Mouse (Mus musculus) liver, postnatal 0 days (tissue): ENCODE measurements around the gene Brk1. TPM values are rescaled to one million over a fixed set of nuclear protein-coding genes. Genes with fewer than 3 reads are reported as not detected.

Experiments
- ATAC-seq: fragments of 200-750 bp; cut with Nextera tagmentation; 2 replicates; pipeline ENCODE4 v1.8.0; 2017; ENCODE audit warnings: mild to moderate bottlenecking, moderate library complexity
- DNase-seq: peaks from one replicate; pipeline ENCODE4 v3.0.0-alpha.2; 2016
- H3K27ac ChIP-seq: fragments of 300-500 bp; sonication (generic); 2 replicates; pipeline ENCODE4 v1.5.1; 2014; ENCODE audit warnings: antibody characterized with exemption, moderate library complexity, mild to moderate bottlenecking, low read depth
- H3K27me3 ChIP-seq: fragments of 300-500 bp; sonication (generic); 2 replicates; pipeline ENCODE4 v1.6.1; 2014; ENCODE audit warnings: low read length, control low read depth, mixed read lengths; ENCODE audit not compliant: insufficient read depth
- H3K36me3 ChIP-seq: fragments of 300-500 bp; sonication (generic); replicated peaks from 2 replicates; pipeline ENCODE4 v1.6.1; 2014; ENCODE audit warnings: mild to moderate bottlenecking, control low read depth, low read length, moderate library complexity, mixed read lengths; ENCODE audit not compliant: insufficient read depth
- H3K4me1 ChIP-seq: fragments of 300-500 bp; sonication (generic); 2 replicates; pipeline ENCODE4 v1.6.1; 2014; ENCODE audit warnings: antibody characterized with exemption, mild to moderate bottlenecking, control low read depth; ENCODE audit not compliant: insufficient read depth
- H3K4me2 ChIP-seq: fragments of 300-500 bp; sonication (generic); 2 replicates; pipeline ENCODE4 v1.6.1; 2014; ENCODE audit warnings: low read depth, mild to moderate bottlenecking, low read length, moderate library complexity, mixed read lengths
- H3K4me3 ChIP-seq: fragments of 300-500 bp; sonication (generic); 2 replicates; pipeline ENCODE4 v1.5.1; 2014; ENCODE audit warnings: low read depth, low read length
- H3K9ac ChIP-seq: fragments of 300-500 bp; sonication (generic); replicated peaks from 2 replicates; pipeline ENCODE4 v1.6.1; 2014; ENCODE audit warnings: mild to moderate bottlenecking, moderate library complexity
- H3K9me3 ChIP-seq: fragments of 300-500 bp; sonication (generic); 2 replicates; pipeline ENCODE4 v1.6.1; 2016; ENCODE audit warnings: mild to moderate bottlenecking, control low read depth, low read length, mixed read lengths
- CTCF ChIP-seq: sonication (generic); IDR thresholded peaks from 2 replicates; pipeline ENCODE4 v1.5.1; 2016; ENCODE audit warnings: antibody characterized with exemption, low read depth
- EP300 ChIP-seq: IDR thresholded peaks from 2 replicates; pipeline ENCODE4 v1.6.1; 2016; ENCODE audit warnings: antibody characterized with exemption, low read depth, mild to moderate bottlenecking
- WGBS: fragments of 180-500 bp; shearing (Covaris S2); extraction: QIAGEN DNeasy Blood & Tissue Kit; methylation state at CpG from one replicate; pipeline ENCODE4 v1.1.7; 2014; ENCODE audit not compliant: insufficient replicate concordance; 5-methylcytosine and 5-hydroxymethylcytosine counted together
- polyA plus RNA-seq: library from polyadenylated mRNA; unstranded; fragments of >200 nt; fragmentation: Nextera tagmentation; extraction: Ambion mirVana; gene quantifications from 2 replicates; pipeline ENCODE4 v1.2.1, GENCODE M21; 2015

Brk1 gene
- polyA plus RNA-seq, 1 experiment from 2014 or later = 88.9 TPM

DNA sequence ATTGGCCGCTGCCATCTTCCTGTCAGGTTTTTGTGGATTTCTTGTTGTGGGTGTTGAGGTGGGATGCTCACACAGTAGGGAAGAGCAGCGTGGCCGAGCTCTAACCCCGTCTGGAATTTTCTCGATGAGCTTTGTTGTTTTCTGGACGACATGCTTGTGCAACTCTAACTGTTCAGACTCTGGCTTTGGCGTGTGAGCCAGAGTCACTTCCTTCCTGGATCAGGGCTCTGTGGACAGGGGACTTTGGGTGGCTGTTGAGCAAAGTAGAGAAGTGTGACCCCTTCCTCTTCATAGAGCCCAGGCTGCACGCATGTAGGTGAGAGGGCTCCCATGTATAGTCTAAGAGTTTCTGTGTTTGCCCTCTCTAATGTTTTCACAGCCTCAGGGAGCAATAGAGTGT, 49.5 kb downstream of the Brk1 start:
- Histone ChIP-seq H3K27ac (peak overlapping the region; percentile 55), H3K4me2 (0 out of 2 replicates have a peak overlapping the region, but pooled peaks have one; percentile 0), H3K36me3 (no peaks in the 10 kb centered on the region; the same call in 1 of the 2 replicates), H3K4me1 (peaks cover 46% of the 10 kb centered on the region), H3K9ac (no peak overlapping the region), H3K27me3 (no peaks in the 10 kb centered on the region), H3K4me3 (no peak overlapping the region), H3K9me3 (no peaks in the 10 kb centered on the region)
- WGBS = 38% methylated on average over 8 of the region's 8 CpGs
- ATAC-seq (peak; percentile 6; the same call in 1 of the 2 replicates), DNase-seq (no peak)
- TF ChIP-seq CTCF (no peak), EP300 (no peak)

DNA sequence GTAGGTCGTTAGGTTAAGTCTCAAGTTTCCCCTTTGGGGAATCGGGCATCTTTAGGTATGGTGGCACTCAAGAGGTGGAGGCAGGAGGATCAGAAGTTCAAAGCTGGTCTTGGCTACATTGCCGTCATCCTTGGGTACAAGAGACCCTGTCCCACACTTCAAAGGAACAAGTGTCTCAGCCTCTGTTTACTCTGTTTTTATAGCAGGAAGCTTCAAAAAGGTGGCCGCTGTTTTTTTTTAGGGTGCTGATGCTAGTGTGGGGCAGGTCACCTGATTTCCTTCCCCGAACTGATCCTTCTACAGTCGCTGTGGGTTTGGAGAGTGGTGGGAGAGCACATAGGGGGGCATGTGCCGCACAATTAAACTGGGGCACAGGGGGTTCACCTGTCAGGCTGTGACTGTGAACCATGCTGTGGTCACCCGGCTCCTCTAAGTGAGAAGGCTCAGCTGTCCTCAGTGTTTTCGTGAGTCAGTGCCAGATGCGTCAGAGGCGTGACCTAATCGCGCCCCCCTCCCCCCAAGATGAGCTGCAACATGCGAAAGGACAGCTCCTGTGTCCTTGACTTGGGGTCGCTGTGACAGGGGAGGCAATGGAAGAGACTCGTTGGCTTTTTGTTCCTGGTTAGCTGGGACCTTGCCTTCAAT, 50.3 kb downstream of the Brk1 start:
- 0 out of 2 replicates have a peak, but pooled peaks have one; percentile 16 for ATAC-seq
- Histone ChIP-seq H3K9ac (0 out of 2 replicates have a peak overlapping the region, but pooled peaks have one; percentile 26), H3K27me3 (no peaks in the 10 kb centered on the region), H3K27ac (peak overlapping the region; percentile 55; the same call in 1 of the 2 replicates), H3K4me3 (no peak overlapping the region), H3K36me3 (no peaks in the 10 kb centered on the region; the same call in 1 of the 2 replicates), H3K4me1 (peaks cover 43% of the 10 kb centered on the region), H3K4me2 (no peak overlapping the region), H3K9me3 (no peaks in the 10 kb centered on the region)
- DNase-seq = peak; percentile 50
- 57% methylated on average over 15 of the region's 16 CpGs for WGBS
- TF ChIP-seq CTCF (no peak), EP300 (no peak)

DNA sequence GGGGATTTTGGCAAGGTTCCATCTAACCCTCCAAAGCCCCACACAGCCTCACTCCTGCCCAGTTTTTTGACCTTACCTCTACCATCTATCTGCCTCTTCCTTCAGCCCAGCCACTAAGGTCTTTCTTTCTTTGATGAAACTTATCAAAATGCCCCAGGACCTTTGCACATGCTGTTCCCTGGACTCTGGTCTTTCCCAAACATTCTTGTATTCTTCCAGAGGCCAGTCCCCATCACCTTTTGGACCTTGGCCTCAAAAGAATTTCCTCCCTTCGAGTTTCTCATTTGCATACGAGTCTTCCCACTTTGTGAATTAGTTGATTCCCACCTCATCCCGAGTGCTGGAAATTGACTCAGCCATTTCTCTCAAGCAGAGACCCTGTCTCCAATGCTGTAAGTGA, 50.9 kb downstream of the Brk1 start:
- Histone ChIP-seq H3K4me2 (no peak overlapping the region), H3K36me3 (no peaks in the 10 kb centered on the region; the same call in 1 of the 2 replicates), H3K9ac (no peak overlapping the region), H3K27me3 (no peaks in the 10 kb centered on the region), H3K9me3 (no peaks in the 10 kb centered on the region), H3K4me3 (no peak overlapping the region), H3K4me1 (peaks cover 44% of the 10 kb centered on the region), H3K27ac (0 out of 2 replicates have a peak overlapping the region, but pooled peaks have one; percentile 55)
- DNase-seq (no peak), ATAC-seq (no peak)
- 83% methylated on average over 3 of the region's 3 CpGs for WGBS
- no peak for TF ChIP-seq EP300
- no peak for TF ChIP-seq CTCF

DNA sequence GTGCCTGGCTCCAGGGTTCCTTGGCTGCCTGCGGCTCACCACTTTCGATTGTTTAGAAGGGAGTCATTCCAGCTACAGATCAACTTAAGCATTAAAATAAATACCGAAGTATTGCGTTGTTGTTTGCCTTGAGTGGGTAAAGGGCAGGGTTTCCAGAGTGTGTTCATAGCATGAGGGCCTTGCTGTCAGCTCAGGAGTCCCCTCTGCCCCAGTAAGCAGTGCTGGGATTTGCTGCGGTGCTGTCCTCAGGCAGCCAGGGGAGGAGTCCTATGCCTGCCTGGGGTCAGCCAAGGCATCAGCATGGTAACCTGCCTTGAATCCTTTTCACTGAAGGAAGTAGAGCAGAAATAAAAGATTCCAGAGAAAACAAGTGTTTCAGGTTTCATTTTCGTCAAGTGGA, 52.3 kb downstream of the Brk1 start:
- no peak overlapping the region for H3K4me3 ChIP-seq
- H3K4me1 ChIP-seq = peaks cover 51% of the 10 kb centered on the region
- TF ChIP-seq EP300 (peak; percentile 65), CTCF (no peak)
- peak; percentile 92 for ATAC-seq
- no peak overlapping the region for H3K4me2 ChIP-seq
- no peaks in the 10 kb centered on the region for H3K36me3 ChIP-seq
- H3K27me3 ChIP-seq = no peaks in the 10 kb centered on the region
- DNase-seq = peak; percentile 51
- peak overlapping the region; percentile 74 for H3K27ac ChIP-seq
- WGBS = 67% methylated on average over 6 of the region's 6 CpGs
- H3K9ac ChIP-seq = no peak overlapping the region
- no peaks in the 10 kb centered on the region for H3K9me3 ChIP-seq

DNA sequence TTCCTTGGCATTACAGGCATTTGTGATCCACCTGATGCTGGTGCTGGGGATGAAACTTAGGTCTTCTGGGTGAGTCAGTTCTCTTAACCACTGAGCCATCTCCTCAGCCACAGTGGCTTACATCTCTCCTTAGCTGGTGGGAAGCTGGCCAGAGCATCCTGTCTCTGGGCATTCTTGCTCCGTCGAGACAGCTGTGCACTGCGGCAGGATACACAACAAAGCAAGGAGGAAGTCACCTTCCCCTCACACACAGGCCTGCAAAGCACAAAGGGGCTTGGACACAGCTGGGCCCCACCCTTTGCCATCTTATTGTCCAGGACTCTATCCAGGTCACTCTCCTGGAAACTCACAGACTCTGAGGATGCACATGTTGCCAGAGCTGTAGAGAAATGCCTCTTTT, 53.7 kb downstream of the Brk1 start:
- Histone ChIP-seq H3K9me3 (peaks cover 4% of the 10 kb centered on the region; the same call in 1 of the 2 replicates), H3K4me2 (no peak overlapping the region), H3K4me1 (peaks cover 61% of the 10 kb centered on the region), H3K27me3 (no peaks in the 10 kb centered on the region), H3K36me3 (no peaks in the 10 kb centered on the region), H3K4me3 (no peak overlapping the region), H3K9ac (no peak overlapping the region), H3K27ac (no peak overlapping the region; the same call in 1 of the 2 replicates)
- WGBS = 42% methylated on average over 3 of the region's 3 CpGs
- DNase-seq = no peak
- TF ChIP-seq EP300 (no peak), CTCF (no peak)
- ATAC-seq = no peak

DNA sequence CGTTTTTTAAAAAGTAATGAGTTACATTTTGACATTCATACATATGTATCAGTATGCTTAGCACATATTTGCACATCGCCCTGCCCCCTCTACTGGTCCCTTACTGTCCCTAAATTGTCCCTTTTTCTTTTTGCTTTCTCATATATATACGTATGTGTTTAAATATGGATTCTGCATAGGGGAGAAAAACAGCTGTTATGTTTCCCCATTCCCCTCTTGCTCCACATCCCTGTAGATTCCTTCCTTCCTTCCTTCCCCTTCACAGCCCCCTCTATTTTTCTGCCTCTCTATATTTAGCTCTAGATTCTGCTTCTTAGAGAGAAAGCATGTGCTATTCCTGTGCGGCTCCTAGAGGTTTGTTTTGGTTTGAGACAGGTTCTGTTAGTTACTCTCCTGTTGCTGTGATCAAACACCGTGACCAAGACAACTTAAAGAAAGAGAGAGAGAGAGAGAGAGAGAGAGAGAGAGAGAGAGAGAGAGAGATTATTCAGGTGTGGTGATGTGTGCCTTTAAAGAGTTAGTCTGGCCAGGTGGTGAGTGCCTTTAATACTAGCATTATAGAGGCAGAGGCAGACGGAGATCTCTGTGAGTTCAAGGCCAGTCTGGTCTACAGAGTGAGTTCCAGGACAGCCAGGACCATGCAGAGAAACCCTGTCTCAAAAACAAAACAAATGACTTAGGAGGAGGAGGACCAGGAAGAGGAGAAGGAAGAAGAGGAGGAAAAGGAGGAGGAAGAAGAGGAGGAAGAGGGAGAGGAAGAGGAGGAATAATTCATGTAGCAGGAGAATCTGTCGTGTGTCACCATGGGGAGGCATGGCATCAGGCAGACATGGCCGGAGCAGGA, 55.3 kb downstream of the Brk1 start:
- Histone ChIP-seq H3K4me3 (no peak overlapping the region), H3K36me3 (no peaks in the 10 kb centered on the region), H3K9ac (no peak overlapping the region; the same call in 1 of the 2 replicates), H3K4me1 (peaks cover 52% of the 10 kb centered on the region), H3K27ac (peak overlapping the region; percentile 86), H3K9me3 (peaks cover 4% of the 10 kb centered on the region; the same call in 1 of the 2 replicates), H3K4me2 (peak overlapping the region; percentile 36; the same call in 1 of the 2 replicates), H3K27me3 (no peaks in the 10 kb centered on the region)
- ATAC-seq = no peak
- 46% methylated on average over 8 of the region's 8 CpGs for WGBS
- DNase-seq = no peak
- TF ChIP-seq EP300 (no peak), CTCF (no peak)
